Mouse (Mus musculus): ENCODE measurements around the gene Timp4. TPM values are rescaled to one million over a fixed set of nuclear protein-coding genes. Genes with fewer than 3 reads are reported as not detected.
"Not testable (repeated sequence)": the region's sequence is repeated elsewhere in the genome, so short reads cannot be mapped to it uniquely, and the experiment has no call there.

The Timp4 gene
- polyA plus RNA-seq, 1 experiment from 2014 or later = 0.05 TPM

GRCm38 (mm10) chr6:115241939-115242338 is 10.1 kb downstream of the Timp4 start:
- H3K27ac ChIP-seq (ENCODE audit: low read depth, low read length) = no peak overlapping the region
- no peaks in the 10 kb centered on the region for H3K9me3 ChIP-seq (ENCODE audit: control insufficient read depth, low read length)
- no peak for DNase-seq (ENCODE audit: low spot score)
- no peak for ATAC-seq (replicated peaks; ENCODE audit: low FRiP score)
- H3K4me3 ChIP-seq (ENCODE audit: low read depth, low read length) = no peak overlapping the region
- no peak overlapping the region for H3K4me2 ChIP-seq (ENCODE audit: low read depth, low read length, severe bottlenecking)
- WGBS = 87% methylated on average over 3 of the region's 3 CpGs
- no peaks in the 10 kb centered on the region for H3K27me3 ChIP-seq (ENCODE audit: control insufficient read depth, insufficient read depth, low read length)
- H3K4me1 ChIP-seq (replicated peaks; ENCODE audit: control insufficient read depth, insufficient read depth, low read length) = no peaks in the 10 kb centered on the region
- H3K9ac ChIP-seq (ENCODE audit: low read length) = no peak overlapping the region
- no peaks in the 10 kb centered on the region for H3K36me3 ChIP-seq (ENCODE audit: control insufficient read depth, insufficient read depth, low read length)

DNA sequence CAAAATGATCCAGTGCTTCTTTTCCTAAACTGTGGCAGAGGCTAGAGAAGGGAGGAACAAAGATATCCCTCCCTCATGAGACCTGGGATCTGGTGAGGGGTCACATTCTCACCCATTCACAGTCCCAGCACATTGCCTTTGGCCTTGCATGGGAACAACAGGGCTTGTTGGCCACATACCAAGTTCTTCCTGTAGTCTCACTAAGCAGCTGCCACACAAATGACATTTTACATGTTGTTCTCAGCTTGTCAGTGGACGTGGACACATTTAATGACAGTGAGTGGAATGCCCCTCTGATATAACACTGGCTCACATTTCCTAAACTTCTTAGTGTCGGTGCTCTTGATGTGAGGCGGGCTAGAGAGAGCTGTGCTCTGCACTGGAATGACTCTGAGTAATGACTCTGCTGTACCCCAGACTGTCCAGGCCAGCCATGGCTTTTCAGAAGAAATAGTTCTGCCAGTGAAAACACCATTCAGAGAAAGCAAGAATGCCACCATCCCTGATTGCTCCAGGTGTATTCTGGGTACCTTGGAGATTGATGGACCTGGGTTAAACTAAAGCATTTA is 10.8 kb downstream of the Timp4 start:
- 78% methylated on average over 3 of the region's 3 CpGs for WGBS
- no peaks in the 10 kb centered on the region for H3K36me3 ChIP-seq (ENCODE audit: control insufficient read depth, insufficient read depth, low read length)
- H3K27ac ChIP-seq (ENCODE audit: low read depth, low read length) = no peak overlapping the region
- H3K9ac ChIP-seq (ENCODE audit: low read length) = no peak overlapping the region
- H3K4me2 ChIP-seq (ENCODE audit: low read depth, low read length, severe bottlenecking) = no peak overlapping the region
- H3K27me3 ChIP-seq (ENCODE audit: control insufficient read depth, insufficient read depth, low read length) = no peaks in the 10 kb centered on the region
- H3K9me3 ChIP-seq (ENCODE audit: control insufficient read depth, low read length) = no peaks in the 10 kb centered on the region
- H3K4me1 ChIP-seq (replicated peaks; ENCODE audit: control insufficient read depth, insufficient read depth, low read length) = no peaks in the 10 kb centered on the region
- H3K4me3 ChIP-seq (ENCODE audit: low read depth, low read length) = no peak overlapping the region
- ATAC-seq (replicated peaks; ENCODE audit: low FRiP score) (no peak), DNase-seq (ENCODE audit: low spot score) (no peak)

DNA sequence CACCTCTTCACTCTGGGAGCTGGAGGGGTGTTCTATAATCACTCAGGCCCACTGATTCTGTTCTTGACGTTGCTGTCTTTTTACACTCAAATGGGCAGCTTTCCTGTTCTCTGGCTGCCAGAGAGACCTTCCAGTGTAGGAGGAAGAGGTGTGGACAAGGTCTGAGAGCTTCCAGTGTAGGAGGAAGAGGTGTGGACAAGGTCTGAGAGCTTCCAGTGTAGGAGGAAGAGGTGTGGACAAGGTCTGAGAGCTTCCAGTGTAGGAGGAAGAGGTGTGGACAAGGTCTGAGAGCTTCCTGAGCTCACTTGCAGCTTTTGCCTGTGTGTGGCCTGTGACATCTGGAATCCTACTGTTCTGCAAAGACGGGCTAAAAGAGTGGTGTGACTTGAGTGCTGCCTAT is 11.6 kb downstream of the Timp4 start:
- ATAC-seq (replicated peaks; ENCODE audit: low FRiP score); DNase-seq (ENCODE audit: low spot score); H3K4me2 ChIP-seq (ENCODE audit: low read depth, low read length, severe bottlenecking); H3K36me3 ChIP-seq (ENCODE audit: control insufficient read depth, insufficient read depth, low read length); H3K4me3 ChIP-seq (ENCODE audit: low read depth, low read length); H3K9me3 ChIP-seq (ENCODE audit: control insufficient read depth, low read length); H3K9ac ChIP-seq (ENCODE audit: low read length); H3K4me1 ChIP-seq (replicated peaks; ENCODE audit: control insufficient read depth, insufficient read depth, low read length); H3K27ac ChIP-seq (ENCODE audit: low read depth, low read length); H3K27me3 ChIP-seq (ENCODE audit: control insufficient read depth, insufficient read depth, low read length): not testable (repeated sequence)
- 55% methylated on average over 2 of the region's 2 CpGs for WGBS

GRCm38 (mm10) chr6:115239335-115239734 is 12.7 kb downstream of the Timp4 start:
- Histone ChIP-seq H3K4me1 (replicated peaks; ENCODE audit: control insufficient read depth, insufficient read depth, low read length) (no peaks in the 10 kb centered on the region), H3K4me2 (ENCODE audit: low read depth, low read length, severe bottlenecking) (no peak overlapping the region), H3K9ac (ENCODE audit: low read length) (no peak overlapping the region), H3K9me3 (ENCODE audit: control insufficient read depth, low read length) (no peaks in the 10 kb centered on the region), H3K27ac (ENCODE audit: low read depth, low read length) (no peak overlapping the region), H3K4me3 (ENCODE audit: low read depth, low read length) (no peak overlapping the region), H3K36me3 (ENCODE audit: control insufficient read depth, insufficient read depth, low read length) (no peaks in the 10 kb centered on the region), H3K27me3 (ENCODE audit: control insufficient read depth, insufficient read depth, low read length) (no peaks in the 10 kb centered on the region)
- DNase-seq (ENCODE audit: low spot score) (no peak), ATAC-seq (replicated peaks; ENCODE audit: low FRiP score) (no peak)
- WGBS = 90% methylated on average over 7 of the region's 7 CpGs

GRCm38 (mm10) chr6:115238031-115239027 is 13.7 kb downstream of the Timp4 start:
- no peaks in the 10 kb centered on the region for H3K9me3 ChIP-seq (ENCODE audit: control insufficient read depth, low read length)
- 87% methylated on average over 9 of the region's 9 CpGs for WGBS
- no peak for ATAC-seq (replicated peaks; ENCODE audit: low FRiP score)

DNA sequence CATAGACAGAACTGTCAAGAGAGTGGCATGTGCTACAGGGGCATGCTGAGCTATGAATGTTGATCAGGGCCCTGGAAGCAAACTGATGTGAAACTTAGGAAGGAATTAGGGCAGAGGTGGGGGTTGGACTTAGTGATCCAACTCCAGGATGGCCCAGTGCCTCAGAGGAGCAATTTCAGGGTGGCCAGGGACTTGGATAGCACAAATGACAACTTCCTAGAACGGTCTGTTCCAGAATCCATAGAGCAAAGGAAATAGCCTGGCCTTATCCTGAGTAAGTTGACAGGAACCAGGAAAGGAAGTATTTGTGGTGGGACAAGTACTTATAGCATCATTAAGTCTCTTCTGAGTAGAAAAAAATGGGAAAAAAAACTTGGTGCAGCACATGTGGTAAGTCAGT is 19.4 kb downstream of the Timp4 start:
- Histone ChIP-seq H3K27ac (ENCODE audit: low read depth, low read length) (no peak overlapping the region), H3K4me3 (ENCODE audit: low read depth, low read length) (no peak overlapping the region), H3K4me1 (replicated peaks; ENCODE audit: control insufficient read depth, insufficient read depth, low read length) (no peaks in the 10 kb centered on the region), H3K4me2 (ENCODE audit: low read depth, low read length, severe bottlenecking) (no peak overlapping the region), H3K9ac (ENCODE audit: low read length) (no peak overlapping the region), H3K9me3 (ENCODE audit: control insufficient read depth, low read length) (no peaks in the 10 kb centered on the region), H3K27me3 (ENCODE audit: control insufficient read depth, insufficient read depth, low read length) (no peaks in the 10 kb centered on the region), H3K36me3 (ENCODE audit: control insufficient read depth, insufficient read depth, low read length) (no peaks in the 10 kb centered on the region)
- ATAC-seq (replicated peaks; ENCODE audit: low FRiP score) (no peak), DNase-seq (ENCODE audit: low spot score) (no peak)
- WGBS = 83% methylated on average over 1 of the region's 1 CpGs

More at GRCm38 (mm10) chr6:115238031-115239027, 13.7 kb downstream of the Timp4 start:
- H3K4me3 ChIP-seq (ENCODE audit: low read depth, low read length) = no peak overlapping the region
- no peak overlapping the region for H3K27ac ChIP-seq (ENCODE audit: low read depth, low read length)
- DNase-seq (ENCODE audit: low spot score) = no peak
- H3K4me2 ChIP-seq (ENCODE audit: low read depth, low read length, severe bottlenecking) = no peak overlapping the region
- H3K4me1 ChIP-seq (replicated peaks; ENCODE audit: control insufficient read depth, insufficient read depth, low read length) = no peaks in the 10 kb centered on the region
- no peak overlapping the region for H3K9ac ChIP-seq (ENCODE audit: low read length)
- H3K27me3 ChIP-seq (ENCODE audit: control insufficient read depth, insufficient read depth, low read length) = no peaks in the 10 kb centered on the region
- no peaks in the 10 kb centered on the region for H3K36me3 ChIP-seq (ENCODE audit: control insufficient read depth, insufficient read depth, low read length)

DNA sequence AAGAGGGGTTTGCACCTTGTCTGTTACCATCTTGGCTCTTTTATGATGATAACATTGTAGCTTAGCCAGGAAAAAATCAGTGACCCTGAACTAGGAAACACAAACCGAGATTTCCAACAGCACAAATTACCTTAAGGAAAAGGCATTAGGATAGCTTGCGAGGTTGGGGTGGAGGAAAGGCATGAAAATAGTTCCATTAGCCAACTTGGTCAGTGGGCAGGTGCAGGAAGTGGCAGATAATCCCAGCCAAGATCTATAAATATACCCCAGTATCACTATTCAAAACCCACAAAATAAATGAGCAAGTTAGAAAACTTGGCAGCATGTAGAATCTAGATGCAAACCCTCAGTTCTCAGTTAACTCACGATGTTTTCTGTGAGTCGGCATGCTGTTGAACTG is 20.2 kb downstream of the Timp4 start:
- H3K27ac ChIP-seq (ENCODE audit: low read depth, low read length) = no peak overlapping the region
- H3K9ac ChIP-seq (ENCODE audit: low read length) = no peak overlapping the region
- DNase-seq (ENCODE audit: low spot score) (no peak), ATAC-seq (replicated peaks; ENCODE audit: low FRiP score) (no peak)
- H3K36me3 ChIP-seq (ENCODE audit: control insufficient read depth, insufficient read depth, low read length) = no peaks in the 10 kb centered on the region
- H3K27me3 ChIP-seq (ENCODE audit: control insufficient read depth, insufficient read depth, low read length) = no peaks in the 10 kb centered on the region
- no peak overlapping the region for H3K4me3 ChIP-seq (ENCODE audit: low read depth, low read length)
- 82% methylated on average over 4 of the region's 4 CpGs for WGBS
- no peak overlapping the region for H3K4me2 ChIP-seq (ENCODE audit: low read depth, low read length, severe bottlenecking)
- no peaks in the 10 kb centered on the region for H3K9me3 ChIP-seq (ENCODE audit: control insufficient read depth, low read length)
- H3K4me1 ChIP-seq (replicated peaks; ENCODE audit: control insufficient read depth, insufficient read depth, low read length) = no peaks in the 10 kb centered on the region

GRCm38 (mm10) chr6:115230557-115230956 is 21.4 kb downstream of the Timp4 start:
- H3K4me2 ChIP-seq (ENCODE audit: low read depth, low read length, severe bottlenecking) = no peak overlapping the region
- H3K9ac ChIP-seq (ENCODE audit: low read length) = no peak overlapping the region
- no peak for ATAC-seq (replicated peaks; ENCODE audit: low FRiP score)

More at GRCm38 (mm10) chr6:115230557-115230956, 21.4 kb downstream of the Timp4 start:
- H3K27me3 ChIP-seq (ENCODE audit: control insufficient read depth, insufficient read depth, low read length) = no peaks in the 10 kb centered on the region
- H3K36me3 ChIP-seq (ENCODE audit: control insufficient read depth, insufficient read depth, low read length) = no peaks in the 10 kb centered on the region
- no peak overlapping the region for H3K27ac ChIP-seq (ENCODE audit: low read depth, low read length)
- DNase-seq (ENCODE audit: low spot score) = no peak
- H3K9me3 ChIP-seq (ENCODE audit: control insufficient read depth, low read length) = no peaks in the 10 kb centered on the region
- no peak overlapping the region for H3K4me3 ChIP-seq (ENCODE audit: low read depth, low read length)
- 80% methylated on average over 3 of the region's 3 CpGs for WGBS
- H3K4me1 ChIP-seq (replicated peaks; ENCODE audit: control insufficient read depth, insufficient read depth, low read length) = no peaks in the 10 kb centered on the region
